Mouse (Mus musculus) liver, adult 2 months (tissue): ENCODE measurements at regions not wholly inside any gene's neighbourhood (a gene's known extent, or its start where the extent isn't known, plus 50 kb on each side); places are given as distances from the start of the nearest gene placed in this dataset.

Source experiments
- DNase-seq: peaks from one replicate; pipeline ENCODE4 v3.0.0-alpha.2; 2011; ENCODE audit warnings: low read depth, low spot score; ENCODE audit errors: extremely low read depth
- H3K27ac ChIP-seq: fragments of 200-500 bp; replicated peaks from 2 replicates; pipeline ENCODE4 v1.5.1; 2012; ENCODE audit warnings: low read depth, mild to moderate bottlenecking, control low read depth, inconsistent platforms, low read length; ENCODE audit not compliant: insufficient read depth
- H3K27me3 ChIP-seq: fragments of 200-500 bp; 2 replicates; pipeline ENCODE4 v1.6.1; 2012; ENCODE audit warnings: mild to moderate bottlenecking, moderate library complexity, low read length, inconsistent platforms; ENCODE audit not compliant: control insufficient read depth, insufficient read depth
- H3K36me3 ChIP-seq: fragments of 200-500 bp; 2 replicates; pipeline ENCODE4 v1.6.1; 2012; ENCODE audit warnings: low read length, inconsistent platforms; ENCODE audit not compliant: control insufficient read depth, insufficient read depth
- H3K4me1 ChIP-seq: fragments of 200-500 bp; 2 replicates; pipeline ENCODE4 v1.6.1; 2011; ENCODE audit warnings: low read length; ENCODE audit not compliant: control insufficient read depth, insufficient read depth
- H3K4me3 ChIP-seq: fragments of 200-500 bp; 2 replicates; pipeline ENCODE4 v1.5.1; 2011; ENCODE audit warnings: low read depth, mild to moderate bottlenecking, control low read depth, low read length, moderate library complexity; ENCODE audit not compliant: insufficient read depth
- H3K79me2 ChIP-seq: fragments of 200-500 bp; 2 replicates; pipeline ENCODE4 v1.6.1; 2012; ENCODE audit warnings: inconsistent platforms, mild to moderate bottlenecking, low read length, moderate library complexity; ENCODE audit not compliant: control insufficient read depth, insufficient read depth
- H3K9ac ChIP-seq: fragments of 200-500 bp; 2 replicates; pipeline ENCODE4 v1.6.1; 2012; ENCODE audit warnings: low read depth, mild to moderate bottlenecking, control low read depth, inconsistent platforms, low read length
- CTCF ChIP-seq: fragments of 200-500 bp; IDR thresholded peaks from 2 replicates; pipeline ENCODE4 v1.5.1; 2011; ENCODE audit warnings: low read depth, low read length, control low read depth
- POLR2A ChIP-seq: fragments of 200-500 bp; IDR thresholded peaks from 2 replicates; pipeline ENCODE4 v1.6.1; 2011; ENCODE audit warnings: low read length, control low read depth; ENCODE audit not compliant: insufficient read depth; ENCODE audit errors: extremely low read depth
- WGBS: fragments of 180-500 bp; shearing (Covaris S2); methylation state at CpG from one replicate; pipeline ENCODE4 v1.1.7; 2018; 5-methylcytosine and 5-hydroxymethylcytosine counted together

DNA sequence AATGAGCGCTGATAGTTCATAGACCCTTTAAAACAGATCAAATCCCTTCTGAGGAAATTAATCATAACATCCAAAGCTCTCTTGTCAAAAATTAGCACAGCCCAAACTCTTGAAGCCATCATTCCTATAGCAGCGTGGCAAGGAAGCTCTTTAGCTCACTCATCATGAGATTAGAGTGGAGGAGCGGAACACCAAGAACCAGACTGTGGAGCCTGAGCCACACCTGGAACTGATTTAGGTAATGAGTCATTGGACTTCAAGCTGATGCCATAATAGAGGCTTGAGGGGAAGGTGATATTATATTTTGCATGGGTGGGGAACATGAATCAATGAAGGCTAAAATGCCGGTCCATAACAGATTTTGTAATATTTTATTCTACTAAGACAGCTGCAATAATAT is 52.2 kb upstream of the Cxxc4 start:
- Histone ChIP-seq H3K27ac (no peak overlapping the region), H3K4me3 (no peak overlapping the region), H3K9ac (no peak overlapping the region), H3K79me2 (no peaks in the 10 kb centered on the region), H3K36me3 (no peaks in the 10 kb centered on the region), H3K4me1 (no peaks in the 10 kb centered on the region), H3K27me3 (no peaks in the 10 kb centered on the region)
- WGBS = 93% methylated on average over 4 of the region's 4 CpGs
- DNase-seq = no peak
- TF ChIP-seq POLR2A (no peak), CTCF (no peak)
